Mouse (Mus musculus) hindbrain, embryonic 16.5 days (tissue): Measurements from ENCODE around the gene Il2rb. TPM values are rescaled to one million over a fixed set of nuclear protein-coding genes. Genes with fewer than 3 reads are reported as not detected.

Source experiments
- ATAC-seq: fragments of 200-750 bp; cut with Nextera tagmentation; 2 replicates; pipeline ENCODE4 v1.8.0; 2017; ENCODE audit warnings: moderate TSS enrichment, moderate library complexity
- H3K27ac ChIP-seq: fragments of 300-500 bp; sonication (generic); 2 replicates; pipeline ENCODE4 v1.5.1; 2014; ENCODE audit warnings: low read depth, mild to moderate bottlenecking, control low read depth, low read length, moderate library complexity
- H3K27me3 ChIP-seq: fragments of 300-500 bp; sonication (generic); replicated peaks from 2 replicates; pipeline ENCODE4 v1.6.1; 2014; ENCODE audit warnings: low read length; ENCODE audit not compliant: control insufficient read depth, insufficient read depth
- H3K36me3 ChIP-seq: fragments of 300-500 bp; sonication (generic); 2 replicates; pipeline ENCODE4 v1.6.1; 2014; ENCODE audit warnings: mild to moderate bottlenecking, low read length, moderate library complexity, mixed read lengths; ENCODE audit not compliant: control insufficient read depth, insufficient read depth
- H3K4me1 ChIP-seq: fragments of 300-500 bp; sonication (generic); 2 replicates; pipeline ENCODE4 v1.6.1; 2014; ENCODE audit warnings: low read depth, low read length; ENCODE audit not compliant: control insufficient read depth, insufficient read depth
- H3K4me2 ChIP-seq: fragments of 300-500 bp; sonication (generic); 2 replicates; pipeline ENCODE4 v1.6.1; 2014; ENCODE audit warnings: mild to moderate bottlenecking, low read length, control low read depth, moderate library complexity
- H3K4me3 ChIP-seq: fragments of 300-500 bp; sonication (generic); 2 replicates; pipeline ENCODE4 v1.5.1; 2014; ENCODE audit warnings: mild to moderate bottlenecking, low read length, control low read depth, moderate library complexity
- H3K9ac ChIP-seq: fragments of 300-500 bp; sonication (generic); 2 replicates; pipeline ENCODE4 v1.6.1; 2014; ENCODE audit warnings: low read depth, mild to moderate bottlenecking, control low read depth, low read length, moderate library complexity
- H3K9me3 ChIP-seq: fragments of 300-500 bp; sonication (generic); 2 replicates; pipeline ENCODE4 v1.6.1; 2014; ENCODE audit warnings: mild to moderate bottlenecking, low read length, moderate library complexity; ENCODE audit not compliant: control insufficient read depth
- WGBS: fragments of 180-500 bp; shearing (Covaris S2); extraction: QIAGEN DNeasy Blood & Tissue Kit; methylation state at CpG from one replicate; pipeline ENCODE4 v1.1.7; 2014; 5-methylcytosine and 5-hydroxymethylcytosine counted together
- polyA plus RNA-seq: library from polyadenylated mRNA; unstranded; fragments of >200 nt; fragmentation: Nextera tagmentation; extraction: Ambion mirVana; gene quantifications from 2 replicates; pipeline ENCODE4 v1.2.1, GENCODE M21; 2015

Il2rb gene
- 0.26 and 0.37 TPM in 2 replicates for polyA plus RNA-seq

DNA sequence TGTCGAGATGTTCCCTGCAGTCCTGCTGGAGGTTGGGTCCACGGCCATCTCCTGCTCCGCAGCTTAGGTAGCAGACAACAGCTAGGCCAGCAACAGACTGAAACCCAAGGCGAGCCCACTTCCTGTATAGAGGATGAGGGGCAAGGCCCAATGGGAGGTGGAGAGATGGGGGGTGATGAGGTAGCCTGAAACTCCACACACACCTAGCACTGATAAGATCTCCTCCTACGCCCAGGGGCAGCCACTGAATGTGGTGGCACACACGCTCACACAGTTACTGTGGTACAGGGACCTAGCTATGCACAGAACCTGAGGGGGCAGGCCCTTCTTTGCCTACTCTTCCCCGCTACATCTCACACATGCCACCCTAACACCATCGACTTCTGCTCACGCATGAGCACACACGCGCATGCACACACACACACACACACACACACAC lies at the start of gene Il2rb:
Gene Il2rb, minus strand, starts transcription at position 304 of the 439 bp plus-strand sequence.
- H3K36me3 ChIP-seq, result no peaks in the 10 kb centered on the region
- no peak within 1 kb of the TSS for H3K4me3 ChIP-seq
- no peaks in the 10 kb centered on the region for H3K27me3 ChIP-seq
- no peaks in the 10 kb centered on the region for H3K4me1 ChIP-seq
- WGBS, result 86% methylated on average over 8 of the region's 11 CpGs
- no peak within 1 kb of the TSS for H3K27ac ChIP-seq
- no peak within 1 kb of the TSS for H3K4me2 ChIP-seq
- no peaks in the 10 kb centered on the region for H3K9me3 ChIP-seq
- ATAC-seq, result no peak
- H3K9ac ChIP-seq, result no peak within 1 kb of the TSS

DNA sequence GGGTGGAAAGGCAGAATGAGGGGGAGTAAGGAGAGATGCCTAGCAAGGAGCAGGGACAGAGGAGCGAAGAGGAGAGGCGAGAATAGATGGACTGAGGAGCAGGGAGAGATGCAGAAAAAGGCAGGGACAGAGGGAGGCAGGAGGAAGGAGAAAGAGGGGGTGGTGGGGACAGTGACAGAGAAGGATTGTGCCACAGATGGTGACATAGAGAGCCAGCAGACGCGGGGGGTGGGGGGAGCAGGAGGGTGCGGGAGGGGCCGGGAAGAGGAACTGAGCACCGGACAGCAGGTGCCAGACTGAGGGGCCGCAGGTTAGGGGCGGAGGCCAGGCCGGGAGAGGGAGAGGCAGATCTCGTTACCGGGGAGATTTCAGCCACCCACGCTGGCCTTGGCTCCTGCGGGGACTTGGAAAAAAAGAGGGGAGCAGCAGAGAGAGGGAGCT lies 49.5 kb upstream of the Il2rb start, which contains the start of gene Sstr3:
Gene Sstr3, minus strand, starts transcription at position 125 of the 441 bp plus-strand sequence.
- Histone ChIP-seq H3K36me3 (no peaks in the 10 kb centered on the region), H3K27me3 (no peaks in the 10 kb centered on the region; the same call in 1 of the 2 replicates), H3K4me2 (peak within 1 kb of the TSS; percentile 51), H3K4me3 (peak within 1 kb of the TSS; percentile 19; the same call in 1 of the 2 replicates), H3K4me1 (peaks cover 24% of the 10 kb centered on the region), H3K27ac (no peak within 1 kb of the TSS; the same call in 1 of the 2 replicates), H3K9me3 (no peaks in the 10 kb centered on the region), H3K9ac (peak within 1 kb of the TSS; percentile 61)
- 5% methylated on average over 14 of the region's 14 CpGs for WGBS
- peak; percentile 15; the same call in 1 of the 2 replicates for ATAC-seq

DNA sequence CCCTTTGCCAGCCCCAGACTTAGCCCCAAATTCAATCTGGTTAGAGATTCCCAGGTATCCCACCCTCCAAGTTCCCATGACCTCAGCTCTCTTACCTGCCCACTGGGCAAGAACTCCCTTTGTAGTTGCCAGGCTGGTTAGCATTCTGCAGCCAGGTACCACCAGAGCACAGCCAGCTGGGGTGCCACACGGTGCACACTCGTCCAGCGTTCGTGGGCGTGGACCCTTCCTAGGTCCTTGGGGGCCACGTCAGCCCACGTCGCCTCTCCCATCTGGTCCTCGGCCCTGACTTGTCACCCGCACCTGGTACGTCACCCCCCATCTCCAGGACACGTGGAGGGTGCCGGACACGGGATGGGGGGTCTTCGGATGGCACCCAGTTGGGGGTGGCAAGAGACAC lies 49.0 kb upstream of the Il2rb start:
- Histone ChIP-seq H3K4me2 (peak overlapping the region; percentile 51; the same call in 1 of the 2 replicates), H3K27ac (no peak overlapping the region; the same call in 1 of the 2 replicates), H3K9me3 (no peaks in the 10 kb centered on the region), H3K9ac (peak overlapping the region; percentile 4; the same call in 1 of the 2 replicates), H3K36me3 (no peaks in the 10 kb centered on the region), H3K27me3 (no peaks in the 10 kb centered on the region; the same call in 1 of the 2 replicates), H3K4me3 (no peak overlapping the region), H3K4me1 (peaks cover 24% of the 10 kb centered on the region)
- no peak for ATAC-seq
- 64% methylated on average over 15 of the region's 15 CpGs for WGBS

DNA sequence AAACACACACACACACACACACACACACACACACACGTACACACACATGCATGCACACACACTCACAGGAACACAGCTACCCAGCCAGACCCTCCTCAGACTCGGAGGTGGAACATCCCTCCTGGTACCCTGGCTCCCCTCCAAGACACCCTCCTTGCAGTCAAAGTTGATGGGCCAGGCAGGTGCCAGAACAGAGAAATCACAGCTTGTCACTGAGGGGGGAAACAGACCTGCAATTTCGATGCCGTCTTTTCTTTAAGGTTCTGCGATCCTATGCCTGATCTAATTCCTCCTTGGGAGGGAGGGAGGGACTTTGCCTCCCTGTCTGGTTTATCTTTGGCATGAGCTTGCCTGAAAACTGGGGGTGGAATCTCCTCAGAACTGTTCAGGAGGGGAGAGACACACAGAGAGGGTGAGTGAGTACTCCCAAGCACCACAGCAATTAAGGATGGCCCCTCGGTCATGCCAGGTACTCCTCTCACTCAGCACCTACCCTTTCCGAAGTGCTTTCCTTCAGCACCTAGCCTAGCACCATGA lies 47.8 kb upstream of the Il2rb start:
- Histone ChIP-seq H3K36me3 (no peaks in the 10 kb centered on the region), H3K27ac (no peak overlapping the region), H3K4me3 (no peak overlapping the region), H3K27me3 (no peaks in the 10 kb centered on the region; the same call in 1 of the 2 replicates), H3K9ac (no peak overlapping the region), H3K9me3 (no peaks in the 10 kb centered on the region), H3K4me1 (peaks cover 24% of the 10 kb centered on the region), H3K4me2 (no peak overlapping the region)
- WGBS, result 60% methylated on average over 7 of the region's 7 CpGs
- ATAC-seq, result no peak

DNA sequence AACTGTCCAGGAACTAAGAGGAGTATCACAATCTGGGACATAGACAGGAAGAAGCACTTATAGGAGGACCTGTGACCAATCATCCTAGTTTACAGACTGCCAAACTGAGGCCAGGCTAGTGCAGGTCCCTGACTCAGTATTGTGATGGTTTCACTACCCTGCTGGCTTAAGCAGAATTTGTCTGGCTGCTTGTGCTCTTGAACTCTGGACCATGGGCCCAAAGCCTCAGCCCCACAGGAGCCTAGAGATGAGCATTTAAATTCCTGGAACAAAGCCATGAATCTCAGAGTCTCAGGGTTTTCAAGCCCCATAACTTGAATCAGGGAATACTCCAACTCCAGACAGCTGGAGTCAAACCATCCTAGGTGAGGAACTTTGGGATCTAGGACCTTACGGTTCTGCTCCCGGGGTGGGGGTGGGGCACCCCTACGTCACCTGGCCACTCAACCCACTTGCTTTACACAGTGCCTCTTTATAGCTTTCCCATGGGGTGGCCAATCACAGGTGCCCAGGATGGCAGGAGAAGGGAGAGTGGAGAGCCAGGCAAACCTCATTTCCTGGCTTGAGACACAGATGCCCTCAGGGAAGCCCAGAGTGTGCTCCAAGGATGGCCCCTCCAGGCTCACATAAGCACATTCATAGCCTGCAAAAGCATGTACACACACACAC lies 47.2 kb upstream of the Il2rb start:
- Histone ChIP-seq H3K9ac (no peak overlapping the region), H3K27ac (no peak overlapping the region)
- 74% methylated on average over 3 of the region's 3 CpGs for WGBS

DNA sequence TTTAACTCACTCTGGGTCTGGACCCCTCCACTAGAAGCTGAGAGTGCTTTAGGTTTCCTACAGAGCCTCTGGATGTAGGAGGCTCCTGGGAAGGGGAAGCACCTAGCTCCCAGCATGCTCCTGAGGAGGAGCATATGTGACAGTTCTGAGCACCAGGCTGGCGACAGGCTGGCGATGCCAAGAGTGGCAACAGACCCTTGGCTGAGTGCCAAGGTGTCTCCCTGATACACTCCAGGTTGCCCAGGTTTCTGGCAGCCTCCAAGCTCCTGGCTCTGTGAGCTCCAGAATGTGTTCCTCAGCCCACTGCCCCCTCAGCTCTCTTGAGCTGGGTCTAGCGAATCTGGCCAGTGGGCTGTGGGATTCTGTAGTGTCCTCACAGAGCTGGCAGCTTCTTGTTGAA lies 46.5 kb upstream of the Il2rb start:
- peaks cover 24% of the 10 kb centered on the region for H3K4me1 ChIP-seq
- H3K36me3 ChIP-seq, result no peaks in the 10 kb centered on the region
- no peaks in the 10 kb centered on the region for H3K9me3 ChIP-seq
- no peaks in the 10 kb centered on the region; the same call in 1 of the 2 replicates for H3K27me3 ChIP-seq
- no peak overlapping the region for H3K4me3 ChIP-seq
- 54% methylated on average over 3 of the region's 3 CpGs for WGBS
- no peak for ATAC-seq
- no peak overlapping the region for H3K27ac ChIP-seq
- peak overlapping the region; percentile 45; the same call in 1 of the 2 replicates for H3K9ac ChIP-seq
- H3K4me2 ChIP-seq, result no peak overlapping the region

More for the DNA sequence above, 47.2 kb upstream of the Il2rb start:
- Histone ChIP-seq H3K4me1 (peaks cover 24% of the 10 kb centered on the region), H3K4me3 (no peak overlapping the region), H3K27me3 (no peaks in the 10 kb centered on the region; the same call in 1 of the 2 replicates), H3K4me2 (no peak overlapping the region), H3K9me3 (no peaks in the 10 kb centered on the region), H3K36me3 (no peaks in the 10 kb centered on the region)
- ATAC-seq, result no peak

DNA sequence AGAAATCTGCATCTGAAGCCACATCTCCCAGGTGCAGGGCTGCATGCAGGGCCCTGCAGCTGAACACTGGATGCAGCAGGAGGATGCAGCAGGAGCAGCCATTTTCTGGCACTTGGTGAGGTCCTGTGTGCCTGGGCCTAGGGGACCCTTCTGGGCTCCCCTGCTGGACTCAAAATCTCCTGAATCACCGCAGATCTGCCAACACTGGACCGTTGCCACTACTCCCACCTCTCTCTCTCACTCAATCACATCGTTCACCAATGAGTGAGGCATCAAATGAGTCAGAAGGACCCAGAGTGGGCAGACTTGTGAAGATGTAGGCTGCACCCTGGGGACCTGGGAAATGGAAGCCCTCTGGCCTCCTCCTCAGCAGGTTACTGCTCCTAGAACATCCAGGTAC lies 46.0 kb upstream of the Il2rb start:
- Histone ChIP-seq H3K4me1 (peaks cover 24% of the 10 kb centered on the region), H3K27me3 (no peaks in the 10 kb centered on the region; the same call in 1 of the 2 replicates), H3K27ac (no peak overlapping the region), H3K4me2 (no peak overlapping the region), H3K9me3 (no peaks in the 10 kb centered on the region), H3K9ac (no peak overlapping the region), H3K4me3 (no peak overlapping the region), H3K36me3 (no peaks in the 10 kb centered on the region)
- ATAC-seq, result no peak
- 63% methylated on average over 3 of the region's 3 CpGs for WGBS

DNA sequence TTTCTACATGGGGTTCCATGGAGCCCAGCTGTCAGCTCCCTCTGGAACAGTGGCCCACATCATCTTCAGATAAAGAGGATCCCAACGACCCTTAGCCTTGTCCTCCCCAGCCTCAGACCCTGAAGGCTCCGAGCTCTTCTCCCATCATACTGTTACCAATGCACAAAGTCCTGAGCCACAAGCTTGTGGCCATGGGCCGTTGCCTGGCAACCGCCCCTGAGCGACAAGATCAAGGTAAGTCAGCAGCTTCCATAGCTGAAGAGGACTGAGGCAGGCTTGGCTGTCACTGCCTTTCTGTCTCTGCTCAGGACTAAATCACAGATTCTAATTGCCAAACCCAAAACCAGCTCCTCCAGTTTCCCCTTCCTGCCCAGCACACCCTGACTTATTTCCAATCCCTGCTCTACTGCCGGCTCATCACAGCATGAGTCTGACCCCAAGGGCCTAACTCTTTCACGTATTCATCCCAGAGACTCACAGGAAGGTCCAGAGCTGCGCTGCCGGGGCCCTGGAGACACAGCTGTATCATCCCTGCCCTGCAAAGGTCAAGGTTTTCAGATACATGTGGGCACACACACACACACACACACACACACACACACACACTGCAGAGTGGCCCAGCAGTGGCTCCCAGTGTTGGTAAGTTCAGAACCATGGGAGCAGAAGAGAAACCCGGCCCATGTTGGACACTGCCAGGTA lies 40.8 kb upstream of the Il2rb start:
- Histone ChIP-seq H3K9me3 (no peaks in the 10 kb centered on the region), H3K4me1 (peaks cover 10% of the 10 kb centered on the region), H3K27ac (no peak overlapping the region), H3K4me3 (no peak overlapping the region), H3K4me2 (no peak overlapping the region), H3K27me3 (no peaks in the 10 kb centered on the region; the same call in 1 of the 2 replicates), H3K36me3 (no peaks in the 10 kb centered on the region), H3K9ac (no peak overlapping the region)
- no peak for ATAC-seq
- WGBS, result 47% methylated on average over 10 of the region's 10 CpGs
